Mouse (Mus musculus): ENCODE data around the gene Fndc3b.

The Fndc3b gene

GRCm38 (mm10) chr3:27584607-27585605, 126.2 kb downstream of the Fndc3b start:
- no peak for DNase-seq

- DNase-seq = no peak
Observed at GRCm38 (mm10) chr3:27581931-27582840, 128.9 kb downstream of the Fndc3b start.

GRCm38 (mm10) chr3:27580956-27581355, 130.2 kb downstream of the Fndc3b start:
- no peak for DNase-seq

DNA sequence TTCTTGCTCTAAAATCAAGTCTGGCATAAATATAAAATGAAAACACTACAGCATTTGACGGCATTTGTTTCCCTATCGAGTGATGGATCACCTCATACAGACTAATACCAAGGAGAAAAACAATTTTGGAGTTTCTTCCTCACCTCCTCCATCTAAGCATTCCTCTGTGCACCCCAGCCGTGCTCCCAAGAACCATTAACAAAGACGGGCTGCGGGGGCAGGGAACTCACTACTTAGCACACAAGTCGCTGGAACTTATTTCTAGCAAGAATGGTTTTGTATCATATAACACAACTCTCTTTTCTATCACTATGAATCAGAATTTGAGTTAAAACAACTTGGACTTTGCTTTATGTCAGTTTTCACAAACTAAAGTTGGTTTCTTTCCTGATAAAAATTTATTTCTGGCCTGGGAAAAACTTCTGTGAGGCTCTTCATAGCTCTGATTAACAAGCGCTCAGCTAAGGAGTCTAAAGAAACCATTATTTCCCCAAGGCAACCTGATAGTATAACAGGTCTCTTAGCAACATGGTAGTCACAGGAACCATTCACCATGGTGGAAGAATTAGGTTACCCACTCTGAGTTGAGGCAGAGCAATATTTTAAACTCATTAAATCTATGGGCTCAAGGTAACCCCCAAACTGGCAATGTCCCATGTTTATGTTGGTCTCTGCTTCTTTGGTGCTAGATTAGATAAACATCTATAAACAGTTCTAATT, 131.1 kb downstream of the Fndc3b start:
- no peak for DNase-seq

- peak; percentile 34 to 35 for DNase-seq
Observed at GRCm38 (mm10) chr3:27579229-27579628, 131.9 kb downstream of the Fndc3b start.

DNA sequence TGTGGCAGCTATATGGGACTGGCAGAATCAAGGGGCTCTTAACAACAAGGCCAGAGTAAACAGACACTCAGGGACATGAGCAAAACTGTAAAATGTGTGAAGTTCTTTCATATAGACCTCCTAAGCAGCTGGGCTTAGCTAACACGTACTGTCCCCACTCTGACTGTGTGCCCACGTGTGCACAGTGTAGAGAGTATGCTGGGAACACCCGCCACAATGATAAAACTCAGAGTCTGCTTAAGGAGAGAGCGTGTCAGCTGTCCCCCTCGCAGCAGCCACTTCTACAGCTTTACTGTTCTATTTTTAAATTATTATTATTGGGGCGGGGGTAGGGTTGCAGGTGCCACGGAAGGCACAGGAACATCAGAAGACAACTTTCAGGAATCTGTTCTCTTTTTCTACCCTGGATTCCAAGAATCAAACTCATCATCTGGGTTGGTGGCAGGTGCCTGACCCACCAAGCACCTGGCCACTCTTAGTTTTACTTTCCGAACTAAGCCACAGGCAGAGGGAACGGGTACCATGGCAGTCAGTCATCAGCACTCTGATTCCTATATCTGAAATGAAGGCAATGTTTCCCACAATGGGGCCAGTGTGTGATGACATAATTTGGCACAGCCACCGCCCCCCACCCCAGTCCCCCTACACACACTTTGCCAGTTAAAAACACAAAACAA, 133.6 kb downstream of the Fndc3b start:
- DNase-seq = no peak

DNA sequence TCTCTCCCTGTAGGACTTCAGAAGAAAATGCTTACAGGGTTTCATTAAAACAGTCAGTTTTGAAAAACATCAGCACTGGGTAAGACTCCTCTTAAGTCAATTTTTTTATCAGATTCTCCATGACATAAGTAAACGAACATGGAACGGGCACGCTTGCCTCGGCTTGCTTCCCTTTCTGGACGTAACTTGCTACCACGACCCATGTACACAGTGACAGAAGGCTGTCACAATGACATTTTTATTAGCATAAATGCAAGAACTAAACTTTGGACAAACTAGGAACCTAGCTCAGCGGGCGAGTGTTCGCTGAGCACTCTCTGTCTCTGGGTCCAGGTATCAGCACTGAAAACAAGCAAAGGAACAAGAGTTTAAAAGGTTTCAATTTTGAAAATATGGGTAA, 136.9 kb downstream of the Fndc3b start:
- DNase-seq = no peak

- no peak for DNase-seq
Observed at GRCm38 (mm10) chr3:27573458-27573857, 137.6 kb downstream of the Fndc3b start.

DNA sequence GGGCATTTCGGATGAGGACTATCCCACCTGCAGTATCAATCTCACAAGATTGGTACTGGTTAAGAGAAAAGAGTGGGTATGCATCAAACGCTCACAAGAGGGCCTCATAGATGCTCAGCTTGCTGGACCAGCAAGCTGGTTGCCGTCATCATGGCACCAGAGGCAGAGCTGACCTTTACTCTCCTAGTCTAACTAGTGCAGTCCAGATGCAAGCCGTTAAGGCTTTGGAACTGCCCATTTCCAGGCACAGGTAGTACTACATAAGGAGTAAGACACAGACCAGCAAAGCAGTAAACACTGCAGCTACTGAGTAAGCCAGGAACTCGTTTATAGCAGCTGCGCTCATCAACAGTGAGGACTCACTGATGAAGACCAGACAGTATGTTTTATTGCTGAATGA, 138.8 kb downstream of the Fndc3b start:
- DNase-seq = no peak

- no peak for DNase-seq
Observed at GRCm38 (mm10) chr3:27565314-27565713, 145.8 kb downstream of the Fndc3b start.

- no peak for DNase-seq
Observed at GRCm38 (mm10) chr3:27563047-27563624, 148.0 kb downstream of the Fndc3b start.

GRCm38 (mm10) chr3:27562476-27562875, 148.6 kb downstream of the Fndc3b start:
- no peak for DNase-seq

DNA sequence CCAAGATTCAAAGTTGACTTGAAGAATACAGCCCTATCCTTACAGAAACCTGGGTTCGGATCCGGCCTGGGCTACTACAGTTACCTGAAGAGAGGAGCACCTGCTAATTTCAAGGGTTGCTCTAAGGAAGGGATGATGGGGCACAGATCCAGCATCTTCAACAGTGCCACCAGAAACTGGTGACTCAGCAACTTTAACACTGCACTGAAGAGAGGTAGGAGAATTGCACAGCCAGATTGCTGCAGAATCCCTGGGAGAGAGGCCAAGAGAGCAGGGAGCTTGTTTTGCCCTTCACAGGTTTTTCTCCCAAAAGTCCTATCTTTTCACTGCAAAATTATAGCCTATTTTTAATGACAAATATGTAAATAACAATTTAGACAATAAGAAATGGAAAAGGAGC, 149.2 kb downstream of the Fndc3b start:
- no peak for DNase-seq

- no peak for DNase-seq
Observed at GRCm38 (mm10) chr3:27559316-27559715, 151.8 kb downstream of the Fndc3b start.

- no peak for DNase-seq
Observed at GRCm38 (mm10) chr3:27557100-27558004, 153.8 kb downstream of the Fndc3b start.

- no peak for DNase-seq
Observed at GRCm38 (mm10) chr3:27555401-27555940, 155.6 kb downstream of the Fndc3b start.

DNA sequence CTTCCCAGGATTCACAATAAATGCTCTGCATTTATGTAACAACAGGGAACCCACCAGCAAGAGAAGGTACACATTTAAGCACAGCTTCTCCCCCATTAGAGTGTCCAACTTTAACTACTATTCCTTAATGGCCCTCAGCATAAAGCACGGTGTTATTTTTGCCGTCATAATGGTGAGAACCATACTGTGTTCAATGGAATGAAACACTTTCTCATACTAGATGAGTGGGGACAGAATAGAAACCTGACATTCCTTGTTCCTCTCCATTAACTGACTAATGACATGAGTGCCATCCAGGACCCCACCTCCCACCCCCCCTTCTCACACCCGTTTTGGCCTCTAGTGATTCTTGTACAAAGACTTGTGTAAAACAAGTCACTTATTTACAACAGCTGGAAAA, 156.8 kb downstream of the Fndc3b start:
- no peak for DNase-seq

GRCm38 (mm10) chr3:27553781-27554180, 157.3 kb downstream of the Fndc3b start:
- DNase-seq = no peak

DNA sequence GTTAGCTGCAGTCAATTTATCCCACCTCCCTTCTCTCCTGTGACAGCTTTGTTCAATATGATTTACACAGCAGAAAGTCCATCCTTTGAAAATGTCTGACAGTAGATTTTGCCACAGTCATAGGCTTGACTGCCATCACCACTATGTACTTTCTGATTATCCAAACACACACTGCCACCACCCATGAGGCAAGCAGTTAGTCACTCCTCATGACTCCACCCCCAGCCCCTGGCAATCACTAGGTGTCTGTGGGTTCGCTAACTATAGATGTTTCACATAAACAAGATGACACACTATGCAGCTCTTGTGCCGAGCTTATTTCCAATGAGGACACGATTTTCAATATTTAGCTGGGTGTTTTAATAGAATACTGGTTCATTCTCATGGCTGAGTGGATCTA, 160.1 kb downstream of the Fndc3b start:
- no peak for DNase-seq

- DNase-seq = no peak
Observed at GRCm38 (mm10) chr3:27550409-27550808, 160.7 kb downstream of the Fndc3b start.
